Mouse (Mus musculus) right cerebral cortex, adult 18-20 months (tissue): ENCODE data around the gene Hoxa13.
A peak's percentile ranks its signal among the peaks of the same experiment; 100 is the strongest.

Source experiments
- DNase-seq: peaks from one replicate; pipeline ENCODE4 v3.0.0; 2022; ENCODE audit warnings: mixed read lengths

Hoxa13 gene

DNA sequence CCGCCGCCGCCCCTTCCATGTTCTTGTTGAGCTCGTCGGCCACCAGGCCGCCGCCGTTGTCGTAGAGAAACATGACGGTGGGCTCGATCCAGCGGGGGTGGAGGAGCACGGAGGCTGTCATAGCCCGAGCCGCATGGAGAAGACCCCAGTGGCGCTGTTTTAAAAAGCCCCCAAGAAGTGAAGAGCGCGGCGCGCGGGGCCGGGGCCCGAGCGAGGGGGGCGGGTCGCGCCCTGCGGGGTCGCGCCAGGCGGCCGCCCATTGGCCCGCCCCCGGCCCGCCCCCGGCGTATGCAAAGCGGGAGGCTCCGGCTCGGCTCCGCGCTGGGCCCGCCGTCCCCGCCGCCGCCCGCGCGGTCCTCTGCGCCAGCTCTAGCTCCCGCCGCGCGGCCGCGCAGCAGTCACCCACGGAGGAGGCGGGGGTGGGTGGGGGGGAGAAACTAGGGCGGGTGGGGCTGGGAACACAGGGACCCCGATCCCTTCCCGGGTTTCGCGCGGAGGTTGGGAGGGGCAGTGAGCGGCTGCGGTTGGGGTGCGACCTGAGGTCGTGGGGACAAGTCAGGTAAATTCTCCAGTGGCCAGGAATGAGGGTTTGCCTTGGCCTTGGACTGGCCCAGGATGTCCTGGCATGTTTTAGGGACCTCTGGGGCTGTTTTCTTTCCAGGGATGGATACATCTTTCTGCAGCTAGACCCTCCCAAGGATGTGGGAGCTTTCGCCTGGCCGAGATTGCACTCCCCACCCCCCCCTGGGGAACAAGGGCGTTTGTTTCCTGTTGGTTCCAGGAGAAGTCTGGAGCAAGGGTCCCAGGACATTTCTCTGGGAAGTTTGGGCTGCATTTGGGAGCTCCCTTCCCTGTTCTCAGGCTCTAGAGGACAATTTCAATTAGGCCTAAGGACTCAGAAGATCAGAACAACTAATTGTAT lies at the start of gene Hoxa13:
Hoxa13 (minus strand) TSS at position 227 of the 922 bp plus-strand sequence.
- DNase-seq, result no peak

DNA sequence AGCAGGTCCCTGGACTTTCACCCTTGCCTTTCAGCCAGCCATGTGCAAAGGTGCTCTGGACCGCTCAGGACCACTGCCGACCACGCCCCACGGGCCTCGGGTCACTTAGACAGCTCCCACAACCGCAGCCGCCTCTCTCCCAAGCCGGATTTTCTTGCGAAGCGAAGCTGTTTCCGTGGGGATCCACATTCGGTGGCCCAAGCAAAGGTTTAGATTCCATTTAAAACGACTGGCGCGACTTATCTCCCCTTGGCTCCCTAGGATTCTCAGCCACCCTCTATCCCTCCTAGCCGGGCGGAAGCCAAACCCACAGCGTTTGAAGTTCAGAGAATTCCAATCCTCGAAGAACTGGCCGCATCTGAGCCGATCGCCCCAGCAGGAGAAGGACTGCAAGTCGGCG lies 49.7 kb upstream of the Hoxa13 start:
- no peak for DNase-seq

DNA sequence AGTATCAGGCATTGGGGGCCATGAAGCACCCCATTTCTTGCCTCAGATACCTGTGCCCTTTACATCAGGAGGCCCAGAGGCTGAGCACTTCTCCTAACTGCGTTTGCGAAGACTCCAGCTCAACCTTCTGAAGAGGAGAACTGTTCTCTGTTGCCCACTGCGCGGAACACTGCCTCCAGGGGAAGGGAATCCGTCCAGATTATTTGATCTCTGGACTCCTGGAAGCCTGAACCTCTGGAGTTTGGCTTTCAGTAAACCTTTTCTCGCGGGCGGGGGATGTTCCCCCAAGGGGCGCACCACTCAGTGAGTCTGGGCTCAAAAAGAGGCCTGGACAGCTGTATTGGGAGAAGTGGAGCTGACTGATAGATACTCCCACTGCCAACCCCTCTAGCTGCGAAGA lies 49.1 kb upstream of the Hoxa13 start:
- no peak for DNase-seq

DNA sequence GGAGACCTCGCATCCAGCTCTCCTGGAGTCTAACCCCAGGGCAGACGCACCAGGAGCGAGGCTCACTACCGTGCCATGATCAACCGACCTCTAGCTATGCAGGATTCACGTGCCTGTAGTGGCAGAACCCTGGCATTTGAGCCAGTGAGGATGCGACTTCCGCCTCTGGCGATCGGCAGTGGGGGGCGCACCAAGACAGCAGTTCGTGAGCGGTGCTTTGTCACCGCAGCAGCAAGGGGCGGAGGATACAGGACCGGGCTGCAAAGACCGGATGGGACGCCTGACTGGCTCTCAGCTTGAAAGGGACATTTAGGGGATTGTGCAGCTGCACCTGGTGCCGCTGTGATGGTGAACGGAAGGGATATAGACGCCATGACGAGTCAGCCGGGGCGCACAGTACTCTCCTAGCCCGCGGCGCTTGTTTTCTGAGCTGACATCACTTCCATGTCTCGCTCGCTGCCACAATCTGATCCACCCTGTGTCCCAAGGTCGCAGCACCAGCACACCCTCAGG lies 45.3 kb upstream of the Hoxa13 start:
- DNase-seq, result peak; percentile 47

DNA sequence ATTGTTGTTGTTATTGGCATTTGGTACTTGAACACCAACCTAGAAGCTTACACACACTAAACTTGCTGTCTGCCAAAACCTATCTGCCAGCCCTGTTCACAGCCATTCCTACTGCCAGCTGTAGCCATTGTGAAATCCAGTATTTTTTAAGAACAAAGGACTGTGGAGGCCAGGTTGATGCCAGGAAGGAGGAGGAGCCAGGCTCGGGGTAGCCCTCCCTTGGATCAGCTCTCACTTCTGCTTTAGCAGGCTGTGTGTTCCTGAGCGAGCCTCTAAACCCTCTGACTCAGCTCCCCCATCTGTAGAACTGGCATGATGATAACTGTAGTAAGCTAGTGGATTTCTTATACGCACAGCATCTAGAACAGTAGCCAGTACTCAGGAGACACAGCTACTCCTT lies 42.7 kb upstream of the Hoxa13 start:
- no peak for DNase-seq

DNA sequence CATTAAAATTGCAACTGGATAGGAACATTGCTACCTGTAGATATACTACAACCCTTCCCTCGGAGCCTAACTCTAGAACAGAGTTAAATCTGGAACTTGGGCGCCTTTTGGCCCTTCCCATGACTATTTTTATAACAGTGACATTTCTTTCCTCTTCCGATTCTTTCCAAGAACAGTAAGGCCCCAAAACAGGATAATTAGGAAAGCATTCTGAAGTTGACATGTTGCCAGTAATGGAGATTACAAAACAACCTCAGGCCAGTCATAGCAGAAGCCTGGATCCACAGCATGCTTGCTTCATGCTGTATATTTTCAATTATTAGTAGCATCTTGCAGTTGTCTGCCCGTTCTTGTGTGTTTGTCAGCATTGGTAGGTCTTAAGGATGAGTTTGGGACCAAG lies 40.1 kb upstream of the Hoxa13 start:
- no peak for DNase-seq

DNA sequence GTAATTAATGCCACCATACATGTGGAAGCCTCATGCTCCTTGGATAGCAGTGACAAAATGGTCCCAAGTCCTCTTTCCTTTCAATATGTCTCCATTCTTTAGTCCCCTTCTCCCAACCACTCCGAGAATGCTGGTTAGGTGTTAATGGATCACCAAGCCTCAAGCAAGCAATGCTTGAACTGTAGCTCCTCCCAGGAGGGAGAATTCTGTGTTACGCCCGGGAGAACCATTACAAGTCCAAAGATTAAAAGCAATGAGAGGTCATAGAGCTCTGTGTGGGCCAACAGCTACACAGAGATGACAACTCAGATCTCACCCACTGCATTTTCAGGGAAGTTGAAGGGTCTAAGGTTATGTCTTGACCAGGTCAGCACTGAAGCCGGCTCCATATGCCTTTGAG lies 37.8 kb upstream of the Hoxa13 start:
- no peak for DNase-seq

DNA sequence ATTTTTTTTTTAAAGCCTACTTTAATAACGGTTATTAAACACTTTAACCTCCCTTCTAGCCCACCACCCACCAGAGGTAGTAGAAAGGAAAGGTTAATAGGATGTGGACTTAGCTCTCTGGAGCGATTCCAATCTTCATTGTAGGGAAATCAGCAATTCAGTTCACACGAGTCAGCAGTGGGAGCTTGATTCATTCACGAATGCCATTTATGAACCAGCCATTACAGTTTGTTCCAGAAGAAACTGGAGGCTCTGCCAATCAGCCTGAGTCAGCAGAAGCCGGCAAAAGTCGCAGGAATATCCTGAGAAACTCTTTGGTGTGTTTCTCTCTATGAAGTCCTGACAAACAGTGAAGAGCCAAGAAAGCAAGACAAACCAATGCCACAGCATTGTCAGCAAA lies 33.9 kb upstream of the Hoxa13 start:
- no peak for DNase-seq

DNA sequence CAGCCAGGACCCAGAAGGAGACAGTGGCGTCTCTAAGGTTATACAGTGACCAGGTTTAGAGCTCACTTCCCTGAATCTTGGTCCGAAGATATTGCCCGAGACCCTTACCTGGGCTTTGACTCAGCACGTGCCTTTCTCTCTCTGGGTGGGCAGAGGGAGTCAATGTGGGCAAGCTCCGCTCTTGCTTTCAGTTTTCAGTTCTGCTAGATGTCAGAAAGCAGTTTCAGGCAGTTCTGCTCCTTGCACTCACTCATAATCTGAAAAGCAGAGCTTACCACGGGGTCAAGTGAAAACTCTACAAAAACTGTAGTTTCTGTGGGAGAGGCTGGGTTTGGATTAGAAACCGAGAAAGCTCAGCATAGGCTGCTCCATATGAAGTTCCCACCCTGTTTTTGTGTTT lies 31.6 kb upstream of the Hoxa13 start:
- DNase-seq, result no peak

DNA sequence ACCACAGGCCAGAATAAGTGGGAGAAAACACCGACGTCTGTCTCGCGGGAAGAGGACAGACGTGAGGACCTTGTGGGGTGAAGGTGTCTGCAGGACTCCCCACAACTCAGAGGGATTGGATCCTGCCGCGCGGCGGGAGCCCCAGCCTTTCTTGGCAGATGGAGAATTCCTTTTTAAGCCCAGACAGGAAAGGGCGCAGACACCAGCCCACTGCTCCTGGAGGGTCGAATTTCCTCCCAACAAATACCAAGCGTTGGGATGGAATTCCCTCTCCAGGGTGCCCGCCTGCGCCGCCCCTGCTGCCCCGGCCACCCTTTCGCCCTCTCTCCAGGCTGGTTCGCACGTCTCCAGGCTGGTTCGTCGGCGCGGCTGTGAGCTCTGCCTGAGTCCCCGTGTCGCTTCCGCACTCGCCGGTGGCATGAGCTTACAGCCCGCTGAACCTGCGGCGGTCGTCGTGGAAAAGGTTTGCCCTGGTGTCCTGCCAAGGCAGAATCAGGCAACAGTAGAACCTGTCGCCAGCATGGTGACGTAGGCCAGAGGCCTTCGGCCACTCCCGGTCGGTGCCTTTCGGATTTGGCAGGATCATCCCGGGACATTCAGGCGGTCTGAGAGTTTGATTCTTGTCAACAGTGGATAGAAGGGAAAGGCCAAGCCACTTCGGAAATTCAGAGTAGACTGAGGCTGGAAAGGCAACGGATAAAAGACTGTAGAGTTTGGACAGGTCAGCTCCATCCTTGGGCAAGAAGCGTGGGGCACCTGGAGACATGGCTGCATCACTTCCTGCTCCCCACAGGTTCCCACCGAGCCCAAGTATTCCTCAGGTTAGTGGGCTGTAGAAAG lies 30.6 kb upstream of the Hoxa13 start:
- no peak for DNase-seq

DNA sequence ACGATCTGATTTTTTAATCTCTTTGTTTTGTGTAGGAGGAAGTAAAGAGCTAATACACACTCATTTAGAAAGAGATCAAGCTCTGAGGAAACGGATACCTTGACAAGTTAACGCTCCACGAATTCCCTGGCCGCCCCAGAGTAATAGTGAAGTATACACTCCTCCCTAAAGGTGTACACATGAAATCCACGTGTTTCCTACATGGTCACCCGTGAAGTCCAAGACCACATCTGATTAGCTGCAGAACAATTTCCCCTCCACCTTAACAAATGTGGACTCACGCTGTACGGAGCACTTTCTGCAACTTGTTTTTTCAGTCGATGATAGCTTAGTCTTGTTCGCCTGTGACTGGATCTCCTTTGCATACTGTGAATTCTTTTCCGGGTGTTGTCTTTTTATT lies 29.5 kb upstream of the Hoxa13 start:
- DNase-seq, result no peak

DNA sequence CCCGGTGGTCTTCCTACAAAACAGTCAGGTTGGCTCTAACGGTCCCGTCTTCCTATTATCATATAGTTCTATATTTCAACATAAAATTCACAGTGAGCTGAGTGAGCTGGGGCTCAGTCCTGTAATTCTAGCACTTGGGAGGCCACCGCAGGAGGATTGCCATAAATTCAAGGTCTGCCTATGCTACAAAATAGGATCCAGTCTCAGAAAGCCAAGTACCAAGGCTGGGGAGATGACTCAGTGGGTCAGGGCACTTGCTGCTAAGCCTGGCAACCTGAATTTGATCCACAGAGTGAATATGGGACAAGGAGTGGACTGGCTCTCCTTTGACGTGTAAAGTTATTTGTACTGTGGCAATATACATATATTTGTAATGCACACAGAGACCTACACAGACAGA lies 23.2 kb upstream of the Hoxa13 start:
- no peak for DNase-seq

DNA sequence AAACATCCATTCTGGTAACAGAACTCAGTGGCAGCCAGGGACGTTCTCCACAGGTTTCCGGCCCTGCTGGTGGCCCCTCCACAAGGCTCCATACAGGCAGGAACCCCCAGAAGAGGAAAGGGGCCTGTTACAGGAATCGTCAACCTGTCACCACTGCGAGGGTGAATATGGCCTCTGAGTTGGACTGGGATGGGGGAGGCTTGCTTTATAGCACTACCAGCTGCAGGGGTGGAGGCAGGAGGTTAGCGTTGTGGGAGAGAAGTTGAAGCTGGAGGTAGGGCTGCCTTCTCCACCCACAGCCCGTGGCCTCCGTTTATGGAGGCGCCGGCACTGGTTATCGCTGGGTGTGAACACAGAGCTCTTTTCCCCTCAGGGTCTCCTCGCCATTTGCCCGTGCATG lies 20.4 kb upstream of the Hoxa13 start:
- DNase-seq, result no peak

DNA sequence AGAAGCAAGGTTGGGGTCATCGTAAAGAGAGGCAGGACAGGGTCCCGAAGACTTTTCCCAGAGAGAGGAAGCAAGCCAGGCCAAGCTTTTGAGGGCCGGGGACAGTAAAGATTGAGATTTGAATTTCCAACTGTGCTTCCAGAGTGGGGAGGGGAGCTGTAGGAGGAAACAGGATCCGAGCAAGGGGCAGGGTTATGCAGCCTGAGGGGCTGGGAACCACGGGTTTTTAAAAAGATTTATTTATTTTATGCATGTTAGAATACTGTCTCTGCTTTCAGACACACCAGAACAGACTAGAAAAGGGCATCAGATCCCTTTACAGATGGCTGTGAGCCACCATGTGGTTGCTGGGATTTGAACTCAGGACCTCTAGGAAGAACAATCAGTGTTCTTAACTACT lies 16.2 kb upstream of the Hoxa13 start:
- DNase-seq, result no peak

DNA sequence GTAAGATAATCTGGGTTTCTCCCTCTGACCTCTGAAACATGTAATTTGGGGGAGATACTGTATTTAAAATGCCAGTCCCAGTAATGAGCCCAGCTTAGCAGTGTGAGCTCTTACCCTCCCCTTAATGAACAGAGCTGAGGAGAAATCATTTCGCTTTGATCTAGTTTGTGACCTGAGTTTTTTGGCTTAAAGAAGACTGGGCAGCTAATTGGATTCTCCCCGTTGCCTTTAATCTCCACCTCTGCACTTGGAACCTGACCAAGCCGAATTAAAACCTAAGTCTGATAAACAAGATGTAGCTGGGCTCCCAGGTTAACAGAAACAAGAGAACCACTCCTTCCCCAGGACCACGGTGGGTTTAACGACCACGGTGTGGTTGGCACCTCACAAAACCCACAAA lies 15.7 kb upstream of the Hoxa13 start:
- no peak for DNase-seq

DNA sequence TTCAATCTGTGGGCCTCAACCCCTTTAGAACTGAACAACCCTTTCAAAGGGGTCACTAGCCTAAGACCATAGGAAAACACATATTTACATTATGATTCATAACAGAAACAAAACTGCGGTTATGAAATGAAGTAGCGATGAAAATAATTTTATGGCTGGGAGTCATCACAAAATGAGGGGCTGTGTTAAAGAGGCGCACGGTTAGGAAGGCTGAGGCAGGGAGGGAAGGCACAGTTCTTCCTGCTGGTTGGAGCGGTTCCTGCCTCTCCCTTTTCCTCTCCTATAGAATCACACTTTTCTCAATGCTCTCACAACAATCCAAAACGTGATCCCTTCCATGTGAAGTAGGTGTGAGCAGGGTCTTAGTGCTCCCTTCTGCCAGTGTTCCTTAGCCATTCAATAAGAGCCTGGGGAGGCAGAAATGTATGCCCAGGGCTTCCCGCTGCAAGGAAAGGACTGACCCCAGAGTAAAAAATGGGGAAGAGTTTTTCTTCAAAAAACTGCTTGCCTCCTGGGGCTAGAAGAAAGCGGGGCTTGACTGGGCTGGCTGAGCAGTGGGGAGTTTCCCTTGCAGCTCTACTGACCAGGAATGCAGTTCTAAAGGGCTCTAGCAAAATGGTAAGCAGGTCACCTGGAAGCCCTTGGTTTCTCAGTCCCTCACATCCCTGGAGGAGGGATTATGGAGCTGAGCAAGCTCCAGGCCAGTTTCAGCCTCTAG lies 15.0 kb upstream of the Hoxa13 start:
- no peak for DNase-seq

DNA sequence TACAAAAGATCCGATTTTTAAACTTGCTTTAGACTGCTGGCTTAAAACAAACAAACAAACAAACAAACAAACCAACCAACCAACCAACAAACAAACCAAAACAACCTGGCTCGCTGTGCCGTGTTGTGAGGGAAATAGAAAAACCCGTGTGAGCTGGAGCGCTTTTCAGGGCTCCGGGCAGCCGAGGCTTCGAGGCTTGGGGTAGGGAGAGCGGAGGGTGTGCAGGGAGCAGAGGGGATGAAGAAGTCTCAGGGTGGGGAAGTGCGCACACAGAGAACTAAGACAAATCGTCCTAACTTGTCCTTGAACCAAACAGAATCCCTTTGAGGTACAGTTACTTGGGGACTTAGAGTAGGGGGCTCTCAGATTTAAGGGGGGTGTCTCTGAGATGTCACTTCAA lies 13.9 kb upstream of the Hoxa13 start:
- no peak for DNase-seq

DNA sequence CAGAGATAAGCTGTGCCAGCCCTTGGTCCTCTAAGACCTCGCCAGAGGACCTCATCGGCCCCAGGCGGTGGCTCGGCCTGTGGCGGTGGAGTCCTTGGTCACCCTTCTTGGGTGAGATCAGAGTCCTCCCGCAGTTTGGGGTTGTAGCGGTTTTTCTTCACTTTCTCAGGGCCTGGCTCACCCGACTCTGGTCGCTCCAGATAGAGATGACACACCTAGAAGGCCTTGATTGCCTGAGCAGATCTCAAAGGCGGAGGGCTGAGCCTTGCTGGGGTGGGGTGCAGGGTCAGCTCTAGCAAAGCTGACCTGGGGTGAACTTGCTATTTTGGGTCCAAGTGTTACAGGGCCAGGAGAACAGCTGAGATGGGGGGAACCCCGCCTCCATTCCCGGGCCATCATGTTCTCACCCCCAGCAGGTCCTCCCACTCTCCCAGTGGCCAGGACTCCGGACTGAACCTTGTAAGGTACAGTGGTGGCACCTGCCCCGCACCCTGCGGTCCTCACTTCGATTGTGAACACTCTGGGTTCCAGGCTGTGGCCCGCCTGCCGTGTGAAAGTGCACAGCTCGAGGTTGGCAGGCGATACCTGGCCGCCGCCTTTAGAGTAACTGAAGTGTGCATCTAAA lies 13.1 kb upstream of the Hoxa13 start:
- DNase-seq, result no peak

DNA sequence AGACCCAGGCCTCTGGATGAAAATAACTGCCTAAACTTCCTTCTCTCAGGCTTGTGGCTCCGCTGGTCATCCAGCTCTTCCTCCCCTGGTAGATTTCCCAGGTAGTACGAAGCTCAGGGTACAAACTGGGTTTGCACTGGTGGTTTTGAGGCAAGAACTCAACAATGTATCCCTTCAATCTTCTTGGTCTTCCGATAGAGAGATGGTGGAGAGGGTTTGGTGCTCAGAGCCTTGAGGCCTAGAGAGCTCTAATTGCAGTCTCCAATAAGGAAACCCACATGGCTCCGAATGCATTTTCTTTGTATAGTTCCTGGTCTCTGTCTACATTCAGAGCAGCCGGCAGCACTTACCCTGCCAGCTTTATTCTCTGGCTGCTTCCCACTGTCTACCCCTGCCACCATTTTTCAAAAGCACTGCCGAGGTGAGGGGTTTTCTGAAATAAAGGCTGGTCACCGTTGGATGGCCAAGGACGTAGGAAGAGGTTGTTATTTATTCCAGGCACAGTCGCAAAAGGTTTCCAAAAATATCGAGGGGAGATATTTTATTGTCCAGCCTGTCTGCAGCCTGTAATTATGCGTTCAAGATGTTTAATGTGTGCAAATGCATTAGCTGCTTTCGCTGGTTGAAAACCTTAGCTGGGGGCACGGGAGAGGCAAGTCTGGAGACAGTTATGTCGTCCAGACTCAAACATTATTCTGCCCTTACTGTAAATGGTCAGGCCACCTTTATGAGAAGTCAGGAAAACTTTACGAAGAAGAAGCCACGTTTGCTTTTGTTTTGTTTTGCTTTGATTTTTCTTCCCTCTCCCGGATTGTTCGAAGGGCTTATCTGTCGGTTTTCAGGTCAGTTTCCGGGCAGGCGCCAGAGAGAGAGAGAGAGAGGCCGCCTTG lies 12.3 kb upstream of the Hoxa13 start:
- no peak for DNase-seq

DNA sequence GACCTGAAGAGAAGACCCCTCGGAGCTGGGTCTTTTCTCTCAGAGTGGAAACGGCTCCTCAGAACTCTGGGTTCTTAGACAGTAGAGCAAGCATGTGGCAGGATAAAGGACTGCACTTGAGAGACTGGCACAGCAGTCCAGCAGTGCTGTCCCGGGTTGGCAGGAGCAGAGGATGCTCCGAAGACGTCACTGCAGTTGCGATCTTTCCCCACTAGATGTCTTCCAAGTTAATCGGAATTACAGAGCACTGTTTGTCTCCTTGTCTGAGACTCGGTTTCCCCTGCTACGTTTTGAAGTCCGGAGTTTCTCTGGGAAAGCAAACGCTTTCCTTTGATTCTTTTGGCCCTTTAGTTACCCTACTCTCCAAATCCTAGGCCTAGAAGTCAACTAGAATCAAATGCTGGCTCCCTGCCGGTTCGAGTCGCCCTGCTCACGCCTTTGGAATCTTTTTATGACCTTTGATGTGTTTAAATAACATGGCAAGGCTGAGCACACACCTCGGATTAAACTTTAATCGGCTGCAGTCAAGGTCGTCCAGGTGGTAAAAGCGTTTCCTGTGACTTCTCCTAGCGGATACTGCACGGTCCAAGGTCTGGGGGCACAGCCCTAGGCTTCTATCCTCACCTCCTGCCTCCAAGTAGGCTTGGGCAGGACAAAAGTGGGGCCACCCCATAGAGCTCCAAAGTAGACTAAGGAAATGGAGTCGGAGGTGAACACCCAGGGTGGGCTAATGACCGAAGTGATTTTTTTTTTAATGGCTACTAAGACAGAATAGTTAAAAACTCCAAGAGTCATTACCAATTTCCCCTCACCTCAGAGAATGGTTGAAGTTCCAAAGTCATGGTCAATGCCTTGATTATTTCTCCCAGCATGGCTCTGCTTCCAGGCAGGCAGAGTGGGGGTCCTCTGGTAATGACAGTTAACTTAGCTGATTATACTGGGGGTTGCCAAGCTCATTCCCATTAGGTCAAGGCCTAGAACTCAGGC lies 10.1 kb upstream of the Hoxa13 start:
- DNase-seq, result peak; percentile 66
